Mouse (Mus musculus) erythroblast, embryonic 14.5 days (primary cell): Measurements from ENCODE around the gene Gm49450.

Experiments
- GATA1 ChIP-seq: IDR thresholded peaks from 2 replicates; pipeline ENCODE4 v1.6.1; 2012; ENCODE audit warnings: low read length, inconsistent platforms, mixed read lengths
- TAL1 ChIP-seq: IDR thresholded peaks from 3 replicates; pipeline ENCODE4 v1.6.1; 2012; ENCODE audit warnings: low read length, inconsistent platforms, mixed read lengths

- TF ChIP-seq GATA1 (no peak), TAL1 (no peak)
These were observed 5.5 kb downstream of the Gm49450 start for GRCm38 (mm10) chr15:98947884-98948283.
